Mouse (Mus musculus): ENCODE measurements around the gene Dnajb11.

Gene Dnajb11

DNA sequence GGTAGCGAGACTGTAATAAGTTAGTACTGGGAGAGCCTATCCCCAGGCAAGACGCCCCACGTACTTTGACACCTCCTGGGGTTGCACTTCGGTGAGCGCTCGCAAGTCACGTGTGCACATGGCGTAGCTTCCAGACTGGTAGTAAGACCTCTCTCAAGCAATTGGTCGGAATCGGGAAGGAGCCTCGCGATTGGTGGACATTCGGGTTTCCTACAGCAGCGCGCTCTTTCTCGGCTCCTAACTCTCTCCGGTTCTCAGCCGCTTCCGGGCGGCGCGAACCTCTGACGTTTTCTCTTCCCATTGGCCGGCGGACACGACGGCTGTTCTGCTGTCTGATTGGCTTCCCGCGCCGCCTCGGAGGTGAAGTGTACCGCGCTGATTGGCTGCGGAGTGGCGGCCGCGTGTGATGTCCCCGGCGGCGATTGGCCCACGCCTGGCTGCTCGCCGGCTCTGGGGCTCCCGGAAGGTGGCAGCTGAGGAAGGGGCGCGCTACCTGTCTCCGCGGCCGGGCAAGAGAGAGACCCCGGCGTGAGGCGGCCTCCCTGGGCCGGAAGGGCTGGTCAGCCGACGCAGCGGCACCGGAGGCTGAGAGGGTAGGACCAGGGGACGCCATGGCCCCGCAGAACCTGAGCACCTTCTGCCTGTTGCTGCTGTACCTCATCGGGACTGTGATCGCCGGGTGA lies at the start of gene Dnajb11, which contains the start of gene Tbccd1:
Gene Dnajb11, plus strand, starts transcription at position 415 of the 683 bp plus-strand sequence.
Gene Tbccd1, minus strand, starts transcription at position 239 of the 683 bp plus-strand sequence.
- DNase-seq (ENCODE audit: low spot score in 2 of 2): peak; percentile 99

DNA sequence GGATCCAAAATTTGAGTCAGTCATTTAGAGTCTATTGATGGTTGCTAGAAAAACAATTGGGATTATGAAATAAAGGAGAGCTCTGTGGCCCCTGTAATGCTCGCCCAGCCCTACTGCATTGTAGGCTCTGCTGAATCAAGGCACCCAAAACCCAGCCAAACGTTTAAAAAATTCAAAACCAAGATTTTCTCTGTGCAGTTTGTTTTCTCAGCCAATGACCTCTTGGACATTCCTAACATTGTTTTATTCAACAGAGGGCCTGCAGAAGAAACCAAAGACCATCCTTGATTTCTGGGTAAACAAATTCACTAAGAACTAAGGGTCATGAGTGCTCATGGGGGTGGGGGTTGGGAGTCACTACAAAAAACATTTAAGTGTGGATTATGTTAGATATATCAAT lies 46.2 kb upstream of the Dnajb11 start, which contains the start of gene Crygs:
Gene Crygs, minus strand, starts transcription at position 101 of the 400 bp plus-strand sequence.
- no peak for DNase-seq (ENCODE audit: low spot score in 2 of 2)

DNA sequence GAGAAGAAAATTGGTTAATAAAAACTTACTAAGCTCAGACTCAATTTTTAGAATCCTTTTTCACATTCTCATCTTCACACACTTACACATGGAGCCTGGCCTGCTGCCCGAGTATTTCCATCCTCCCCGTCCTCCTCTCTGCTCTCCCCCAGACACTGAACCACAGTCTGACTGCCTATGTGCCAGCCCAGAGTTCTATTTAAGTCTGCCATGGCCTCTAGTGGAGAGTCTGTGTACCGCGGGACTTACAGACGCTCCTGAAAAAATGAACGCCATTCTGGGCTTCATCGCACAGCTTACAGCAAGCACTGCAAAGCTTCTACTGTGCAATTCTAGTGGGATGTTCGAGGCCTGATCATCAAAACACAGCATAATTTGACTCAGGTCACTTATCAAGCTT lies 36.9 kb upstream of the Dnajb11 start:
- peak; percentile 66 to 69 for DNase-seq (ENCODE audit: low spot score in 2 of 2)

DNA sequence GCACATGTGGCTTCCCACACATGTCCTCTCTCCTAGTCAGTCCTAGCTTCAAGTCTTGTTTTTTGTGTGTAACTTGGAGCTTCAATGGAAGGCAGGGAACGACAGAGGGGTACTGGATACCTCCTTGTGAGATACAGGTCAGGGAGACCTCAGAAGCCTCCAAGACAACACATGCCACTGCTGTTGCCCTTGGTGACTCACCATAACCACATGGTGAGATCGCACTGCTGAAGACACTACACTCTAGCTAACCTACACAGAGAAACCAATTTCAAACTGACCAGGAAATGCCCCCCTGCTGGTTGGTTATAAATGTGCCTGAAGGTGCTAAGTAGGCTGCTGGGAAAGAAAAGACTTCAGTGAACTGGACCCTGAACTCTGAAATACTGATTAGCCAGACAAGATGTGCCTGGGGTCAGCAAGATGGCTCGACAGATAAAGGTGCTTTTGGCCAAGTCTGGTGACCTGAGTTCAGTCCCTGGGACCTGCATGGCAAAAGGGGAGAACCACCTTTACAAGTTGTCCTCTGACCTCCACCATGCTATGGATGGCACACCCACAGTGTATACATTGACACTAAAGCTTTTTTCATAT lies 24.6 kb upstream of the Dnajb11 start:
- no peak for DNase-seq (ENCODE audit: low spot score in 2 of 2)

- no peak for DNase-seq (ENCODE audit: low spot score in 2 of 2)
These were observed 18.3 kb upstream of the Dnajb11 start for GRCm38 (mm10) chr16:22839146-22839857.

DNA sequence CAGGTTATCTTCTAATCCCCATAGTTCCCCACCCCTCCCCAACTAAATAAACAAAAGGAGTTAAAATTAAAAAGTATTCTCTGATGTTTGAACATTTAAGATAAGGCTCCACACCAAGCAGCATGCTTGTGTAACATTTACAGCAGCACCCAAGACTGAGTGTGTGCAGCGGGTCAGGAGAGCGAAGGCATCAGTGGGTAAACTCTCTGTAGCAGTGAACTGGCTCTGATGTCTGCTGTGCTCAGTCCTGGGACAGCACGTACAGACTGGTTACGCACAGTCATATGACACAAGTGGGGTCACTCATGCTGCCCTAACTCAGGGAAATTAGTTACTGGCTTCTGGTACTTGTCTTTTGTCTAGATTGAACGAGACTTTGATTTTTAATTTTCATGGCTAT lies 14.8 kb upstream of the Dnajb11 start:
- DNase-seq (ENCODE audit: low spot score in 2 of 2): no peak

GRCm38 (mm10) chr16:22844061-22844801 lies 13.4 kb upstream of the Dnajb11 start:
- peak; percentile 78 to 81 for DNase-seq (ENCODE audit: low spot score in 2 of 2)

- DNase-seq (ENCODE audit: low spot score in 2 of 2): no peak
These were observed 12.8 kb upstream of the Dnajb11 start for GRCm38 (mm10) chr16:22844834-22845233.

GRCm38 (mm10) chr16:22845481-22845880 lies 12.2 kb upstream of the Dnajb11 start:
- no peak for DNase-seq (ENCODE audit: low spot score in 2 of 2)

DNA sequence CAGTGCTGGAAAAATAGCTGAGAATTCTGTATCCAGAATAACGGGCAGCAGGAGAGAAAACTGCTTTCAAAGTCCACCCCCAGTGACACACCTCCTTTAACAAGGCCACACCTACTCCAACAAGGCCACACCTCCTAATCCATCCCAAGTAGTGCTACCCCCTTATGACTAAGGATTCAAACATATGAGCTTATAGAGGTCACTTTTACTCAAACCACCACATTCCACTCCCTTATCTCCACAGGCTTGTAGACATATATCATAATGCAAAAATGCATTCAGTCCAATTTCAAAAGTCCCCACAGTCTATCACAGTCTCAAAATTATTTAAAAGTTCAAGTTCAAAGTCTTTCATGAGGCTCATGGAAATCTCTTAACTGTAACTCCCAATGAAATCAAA lies 10.0 kb upstream of the Dnajb11 start:
- no peak for DNase-seq (ENCODE audit: low spot score in 2 of 2)

- DNase-seq (ENCODE audit: low spot score in 2 of 2): no peak
These were observed 9.3 kb upstream of the Dnajb11 start for GRCm38 (mm10) chr16:22848331-22848730.

DNA sequence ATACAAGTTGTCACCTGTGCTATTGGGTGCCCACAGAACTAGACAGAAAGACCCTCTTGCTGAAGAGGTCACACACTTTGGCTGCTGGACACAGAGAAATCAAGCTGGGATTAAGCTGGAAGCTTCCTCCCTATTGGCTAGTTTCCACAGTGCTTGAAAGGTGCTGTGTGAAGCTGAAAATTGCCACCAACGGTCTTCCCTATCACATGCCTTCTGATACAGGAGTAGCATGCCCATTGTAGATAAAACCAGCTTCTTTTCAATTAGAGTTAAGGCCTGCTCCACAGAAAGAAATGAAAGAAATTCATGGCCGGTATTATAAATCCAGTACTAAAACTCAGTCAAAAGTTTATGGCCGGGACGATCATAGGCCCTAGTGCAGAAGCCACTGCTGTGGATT lies 4.9 kb upstream of the Dnajb11 start:
- no peak for DNase-seq (ENCODE audit: low spot score in 2 of 2)

DNA sequence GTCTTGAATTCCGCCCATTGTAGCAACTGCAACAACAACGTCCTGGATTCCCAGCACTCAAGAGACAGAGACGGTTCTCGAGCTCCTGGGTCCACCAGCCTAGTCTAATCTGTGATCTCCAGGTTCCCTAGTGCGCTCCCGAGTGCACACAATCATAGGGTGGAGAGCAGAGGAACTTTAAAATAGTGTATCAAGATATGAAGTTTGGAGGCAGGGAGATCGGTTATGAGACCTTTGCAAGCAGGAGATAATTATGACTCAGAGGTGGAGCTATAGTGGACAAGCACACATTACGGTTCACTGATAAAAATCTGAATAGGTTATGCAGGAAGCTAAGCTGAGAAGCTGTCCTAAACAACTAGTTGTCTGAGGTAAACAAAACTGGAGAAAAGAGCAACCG lies 872 bp upstream of the Dnajb11 start:
- DNase-seq (ENCODE audit: low spot score in 2 of 2): no peak

DNA sequence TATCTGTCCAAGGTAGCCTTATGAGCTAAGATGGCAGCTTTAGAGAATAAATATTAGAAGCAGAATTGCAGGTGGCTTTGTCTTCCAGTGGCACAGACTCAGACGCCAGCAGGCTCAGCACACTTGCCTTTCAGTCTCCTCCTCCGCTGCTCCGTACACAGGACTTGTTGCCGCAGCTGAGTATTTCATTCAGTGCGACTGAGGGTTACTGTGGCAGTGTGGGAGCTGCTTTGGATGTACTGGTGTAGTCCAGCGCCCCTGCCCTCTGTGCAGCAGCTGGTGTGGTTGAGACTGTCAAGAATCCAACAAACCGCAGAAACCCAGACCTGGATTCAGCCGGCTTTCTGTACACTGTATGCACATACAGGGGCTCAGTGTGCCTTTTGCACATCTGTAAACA lies 14.8 kb downstream of the Dnajb11 start:
- no peak for DNase-seq (ENCODE audit: low spot score in 2 of 2)

GRCm38 (mm10) chr16:22873369-22873768 lies 15.7 kb downstream of the Dnajb11 start:
- DNase-seq (ENCODE audit: low spot score in 2 of 2): no peak

- peak; percentile 41 to 60 for DNase-seq (ENCODE audit: low spot score in 2 of 2)
These were observed 18.8 kb downstream of the Dnajb11 start for GRCm38 (mm10) chr16:22876218-22877043.

DNA sequence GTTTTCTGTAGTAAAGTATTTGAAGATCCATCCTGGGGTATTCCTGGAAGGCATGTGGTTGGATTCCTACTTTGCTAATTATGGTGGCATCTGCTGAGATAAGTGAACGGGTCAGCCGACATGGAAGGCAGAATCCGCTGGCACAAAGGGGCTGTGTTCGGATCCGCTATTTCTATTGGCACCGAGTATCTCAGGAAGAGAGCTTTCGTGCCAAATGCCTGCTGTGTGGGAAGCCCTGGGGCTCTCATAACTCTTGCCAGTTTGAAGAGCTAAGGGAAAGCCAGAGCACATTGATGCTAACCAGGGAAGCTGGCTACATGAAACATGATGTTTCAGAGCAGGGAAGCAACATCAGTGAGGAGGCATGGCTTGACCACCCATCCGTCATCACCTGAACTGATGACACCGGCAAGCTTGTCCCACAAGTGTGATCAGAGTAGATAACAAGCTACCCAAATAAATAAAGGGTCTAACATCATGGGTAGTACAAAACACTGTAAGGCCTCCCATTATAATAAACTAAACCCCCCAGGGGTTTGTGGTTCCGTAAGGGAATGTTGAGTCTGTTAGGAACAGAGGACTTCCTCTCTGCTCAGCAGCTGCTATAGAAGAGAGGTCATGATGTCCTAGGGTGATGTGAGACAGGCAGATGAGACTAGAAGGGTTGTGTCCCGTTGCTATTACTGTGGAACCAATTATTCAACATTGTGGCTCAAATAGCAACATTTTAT lies 20.2 kb downstream of the Dnajb11 start:
- DNase-seq (ENCODE audit: low spot score in 2 of 2): no peak

GRCm38 (mm10) chr16:22878716-22879115 lies 21.1 kb downstream of the Dnajb11 start:
- no peak for DNase-seq (ENCODE audit: low spot score in 2 of 2)

DNA sequence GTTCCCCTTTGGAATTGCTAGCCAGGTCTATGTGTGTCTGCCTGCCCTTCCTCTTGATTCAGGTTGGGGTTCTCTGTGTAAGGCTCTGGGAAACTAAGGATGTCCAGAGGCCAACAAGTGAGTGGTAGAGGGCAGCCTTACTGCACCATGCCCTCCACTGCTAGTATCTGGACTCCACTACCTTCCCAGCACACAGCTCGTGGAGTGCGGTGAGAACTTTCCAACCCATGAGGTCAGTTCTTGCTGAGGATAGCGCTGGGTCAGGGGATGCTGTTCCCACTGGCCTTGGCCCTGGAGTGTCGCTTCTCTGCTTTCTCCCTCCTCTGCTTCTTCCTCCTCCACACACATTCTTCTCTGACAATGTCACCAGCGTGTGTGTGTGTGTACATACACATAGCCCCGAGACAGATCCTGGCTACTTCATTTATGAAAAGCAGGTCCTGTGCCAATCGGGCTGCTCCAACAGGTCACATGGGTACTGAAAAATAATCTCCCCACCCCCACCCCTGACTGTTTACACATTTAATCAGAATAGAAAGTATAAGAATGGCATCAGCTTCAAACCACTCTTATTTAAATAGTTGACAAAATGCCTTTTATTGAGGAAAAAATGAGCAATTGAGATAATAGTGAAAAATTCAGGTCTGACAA lies 22.4 kb downstream of the Dnajb11 start:
- DNase-seq (ENCODE audit: low spot score in 2 of 2): no peak

GRCm38 (mm10) chr16:22880900-22881299 lies 23.3 kb downstream of the Dnajb11 start:
- no peak for DNase-seq (ENCODE audit: low spot score in 2 of 2)
